Mouse (Mus musculus) myocyte (in vitro differentiated cells): ENCODE data around the gene Pla2g4b. TPM values are rescaled to one million over a fixed set of nuclear protein-coding genes. Genes with fewer than 3 reads are reported as not detected.
A peak's percentile ranks its signal among the peaks of the same experiment; 100 is the strongest.

Source experiments
- H3K27me3 ChIP-seq: one replicate; pipeline ENCODE4 v1.6.1; 2011; ENCODE audit not compliant: control insufficient read depth, insufficient read depth, insufficient read length
- H3K36me3 ChIP-seq: one replicate; pipeline ENCODE4 v1.6.1; 2011; ENCODE audit not compliant: control insufficient read depth, insufficient read depth
- H3K4me2 ChIP-seq: one replicate; pipeline ENCODE4 v1.6.1; 2011; ENCODE audit warnings: low read depth, control low read depth
- H3K4me3 ChIP-seq: one replicate; pipeline ENCODE4 v1.5.1; 2011; ENCODE audit warnings: mild to moderate bottlenecking, control low read depth, moderate library complexity
- H3K79me2 ChIP-seq: one replicate; pipeline ENCODE4 v1.6.1; 2011; ENCODE audit not compliant: control insufficient read depth, insufficient read depth
- H3ac ChIP-seq: one replicate; pipeline ENCODE4 v1.6.1; 2011; ENCODE audit not compliant: control insufficient read depth, insufficient read length
- CEBPB ChIP-seq: IDR thresholded peaks from 2 replicates; pipeline ENCODE4 v1.6.1; 2011; ENCODE audit warnings: mild to moderate bottlenecking, moderate library complexity; ENCODE audit not compliant: poor library complexity, insufficient read depth, severe bottlenecking
- E2F4 ChIP-seq: IDR thresholded peaks from one replicate; pipeline ENCODE4 v1.6.1; 2011; ENCODE audit warnings: mild to moderate bottlenecking, control low read depth, moderate library complexity; ENCODE audit not compliant: insufficient read depth
- MAX ChIP-seq: IDR thresholded peaks from one replicate; pipeline ENCODE4 v1.6.1; 2011; ENCODE audit warnings: low read depth, mild to moderate bottlenecking, control low read depth
- MYOD1 ChIP-seq, 3 experiments: IDR thresholded peaks; one replicate each; pipeline ENCODE4 v1.6.1; 2011; ENCODE audit warnings: control low read depth in 2 of 3, low read depth in 2 of 3, mild to moderate bottlenecking in 2 of 3, moderate library complexity in 1 of 3; ENCODE audit not compliant: insufficient read length in 2 of 3, control insufficient read depth in 1 of 3
- MYOG ChIP-seq, 3 experiments: IDR thresholded peaks; one replicate each; pipeline ENCODE4 v1.6.1; 2011; ENCODE audit warnings: control low read depth in 2 of 3, low read depth in 2 of 3, mild to moderate bottlenecking in 2 of 3; ENCODE audit not compliant: insufficient read length in 2 of 3, control insufficient read depth in 1 of 3, insufficient read depth in 1 of 3
- POLR2A ChIP-seq: IDR thresholded peaks from one replicate; pipeline ENCODE4 v1.6.1; 2011; ENCODE audit warnings: low read depth, mild to moderate bottlenecking, control low read depth, moderate library complexity; ENCODE audit not compliant: insufficient read length
- POLR2AphosphoS2 ChIP-seq: IDR thresholded peaks from one replicate; pipeline ENCODE4 v1.6.1; 2011; ENCODE audit warnings: low read depth, control low read depth; ENCODE audit not compliant: insufficient read length
- REST ChIP-seq: IDR thresholded peaks from one replicate; pipeline ENCODE4 v1.6.1; 2011; ENCODE audit warnings: mild to moderate bottlenecking, control low read depth, moderate library complexity; ENCODE audit not compliant: insufficient read depth, insufficient read length
- SRF ChIP-seq: IDR thresholded peaks from one replicate; pipeline ENCODE4 v1.6.1; 2011; ENCODE audit warnings: low read depth; ENCODE audit not compliant: control insufficient read depth, insufficient read length
- TCF12 ChIP-seq: IDR thresholded peaks from one replicate; pipeline ENCODE4 v1.6.1; 2011; ENCODE audit warnings: mild to moderate bottlenecking, control low read depth; ENCODE audit not compliant: poor library complexity, insufficient read depth, severe bottlenecking
- TCF3 ChIP-seq: IDR thresholded peaks from one replicate; pipeline ENCODE4 v1.6.1; 2011; ENCODE audit warnings: low read depth, control low read depth; ENCODE audit not compliant: insufficient read length
- USF1 ChIP-seq: IDR thresholded peaks from one replicate; pipeline ENCODE4 v1.6.1; 2011; ENCODE audit warnings: low read depth, mild to moderate bottlenecking, control low read depth, moderate library complexity
- polyA plus RNA-seq: library from polyadenylated mRNA; unstranded; fragments of >200 nt; fragmentation: generic; extraction: Trizol; gene quantifications from one replicate; pipeline ENCODE4 v1.2.1, GENCODE M21; 2012; ENCODE audit warnings: missing spikeins

Pla2g4b gene
- polyA plus RNA-seq, 1 experiment: 0.58 TPM

- Histone ChIP-seq H3K79me2 (no peaks in the 10 kb centered on the region), H3K4me3 (no peak overlapping the region), H3K27me3 (no peaks in the 10 kb centered on the region), H3ac (no peak overlapping the region), H3K36me3 (peaks cover 3% of the 10 kb centered on the region), H3K4me2 (no peak overlapping the region)
- TF ChIP-seq MYOD1 (IDR thresholded peaks at IDR 0.05; ENCODE audit: control insufficient read depth in 1 of 3, insufficient read length in 2 of 3, low read depth in 2 of 3): no peak
- no peak for TF ChIP-seq TCF12
- TF ChIP-seq E2F4: no peak
- TF ChIP-seq POLR2A: no peak
- no peak for TF ChIP-seq USF1
- TF ChIP-seq MAX: no peak
- no peak for TF ChIP-seq REST
Observed at GRCm38 (mm10) chr2:119990881-119991280, 42.3 kb upstream of the Pla2g4b start.

GRCm38 (mm10) chr2:119992349-119992748 lies 40.9 kb upstream of the Pla2g4b start:
- Histone ChIP-seq H3K4me3 (no peak overlapping the region), H3K27me3 (no peaks in the 10 kb centered on the region), H3K4me2 (no peak overlapping the region), H3ac (no peak overlapping the region), H3K79me2 (no peaks in the 10 kb centered on the region), H3K36me3 (peaks cover 3% of the 10 kb centered on the region)
- TF ChIP-seq MYOG (IDR thresholded peaks at IDR 0.05; ENCODE audit: control insufficient read depth in 1 of 3, insufficient read depth in 1 of 3, insufficient read length in 2 of 3, low read depth in 2 of 3): peak in 1 of 3 experiments; percentile 26
- no peak for TF ChIP-seq CEBPB
- TF ChIP-seq MYOD1 (IDR thresholded peaks at IDR 0.05; ENCODE audit: control insufficient read depth in 1 of 3, insufficient read length in 2 of 3, low read depth in 2 of 3): peak; percentile 30 to 76 (median 38)
- no peak for TF ChIP-seq SRF

- Histone ChIP-seq H3K27me3 (no peaks in the 10 kb centered on the region), H3K4me3 (no peak overlapping the region), H3K36me3 (peaks cover 3% of the 10 kb centered on the region), H3K4me2 (no peak overlapping the region), H3ac (no peak overlapping the region), H3K79me2 (no peaks in the 10 kb centered on the region)
- TF ChIP-seq MYOG (IDR thresholded peaks at IDR 0.05; ENCODE audit: control insufficient read depth in 1 of 3, insufficient read depth in 1 of 3, insufficient read length in 2 of 3, low read depth in 2 of 3) (no peak), TCF3 (no peak), POLR2A (no peak), SRF (no peak), E2F4 (no peak), CEBPB (no peak), TCF12 (no peak), POLR2AphosphoS2 (no peak), MYOD1 (IDR thresholded peaks at IDR 0.05; ENCODE audit: control insufficient read depth in 1 of 3, insufficient read length in 2 of 3, low read depth in 2 of 3) (no peak), USF1 (no peak), MAX (no peak), REST (no peak)
Observed at GRCm38 (mm10) chr2:119993515-119993914, 39.7 kb upstream of the Pla2g4b start.

- no peaks in the 10 kb centered on the region for H3K27me3 ChIP-seq
- H3K79me2 ChIP-seq: no peaks in the 10 kb centered on the region
- H3K4me2 ChIP-seq: no peak overlapping the region
- TF ChIP-seq MYOG (IDR thresholded peaks at IDR 0.05; ENCODE audit: control insufficient read depth in 1 of 3, insufficient read depth in 1 of 3, insufficient read length in 2 of 3, low read depth in 2 of 3) (no peak), TCF12 (no peak), USF1 (no peak), POLR2A (no peak), POLR2AphosphoS2 (no peak), MAX (no peak), CEBPB (no peak), SRF (no peak), MYOD1 (IDR thresholded peaks at IDR 0.05; ENCODE audit: control insufficient read depth in 1 of 3, insufficient read length in 2 of 3, low read depth in 2 of 3) (no peak)
- H3K4me3 ChIP-seq: no peak overlapping the region
- no peak overlapping the region for H3ac ChIP-seq
- H3K36me3 ChIP-seq: peaks cover 3% of the 10 kb centered on the region
Observed at GRCm38 (mm10) chr2:119994839-119995238, 38.4 kb upstream of the Pla2g4b start.

GRCm38 (mm10) chr2:119995391-119996281 lies 37.6 kb upstream of the Pla2g4b start:
- H3K36me3 ChIP-seq: peaks cover 3% of the 10 kb centered on the region
- no peak overlapping the region for H3ac ChIP-seq
- H3K27me3 ChIP-seq: no peaks in the 10 kb centered on the region
- H3K4me3 ChIP-seq: no peak overlapping the region
- no peak for TF ChIP-seq MAX
- TF ChIP-seq POLR2AphosphoS2: no peak
- TF ChIP-seq USF1: no peak
- no peak for TF ChIP-seq TCF12
- no peak for TF ChIP-seq MYOG (IDR thresholded peaks at IDR 0.05; ENCODE audit: control insufficient read depth in 1 of 3, insufficient read depth in 1 of 3, insufficient read length in 2 of 3, low read depth in 2 of 3)
- TF ChIP-seq MYOD1 (IDR thresholded peaks at IDR 0.05; ENCODE audit: control insufficient read depth in 1 of 3, insufficient read length in 2 of 3, low read depth in 2 of 3): no peak
- TF ChIP-seq CEBPB: no peak
- TF ChIP-seq REST: no peak
- TF ChIP-seq SRF: no peak
- no peak for TF ChIP-seq TCF3
- TF ChIP-seq POLR2A: no peak
- no peak for TF ChIP-seq E2F4
- H3K79me2 ChIP-seq: no peaks in the 10 kb centered on the region
- peak overlapping the region; percentile 50 for H3K4me2 ChIP-seq
